Mouse (Mus musculus) E14TG2a.4 (cell line): ENCODE data around the gene Aff1.

Source experiments
- H3K27me3 ChIP-seq: 2 replicates; pipeline ENCODE4 v1.6.1; 2014; ENCODE audit warnings: low read length, control low read depth; ENCODE audit not compliant: insufficient read depth
- H3K36me3 ChIP-seq: 2 replicates; pipeline ENCODE4 v1.6.1; 2014; ENCODE audit warnings: low read length, control low read depth; ENCODE audit not compliant: insufficient read depth
- H3K4me1 ChIP-seq: replicated peaks from 2 replicates; pipeline ENCODE4 v1.6.1; 2014; ENCODE audit warnings: low read depth, low read length, control low read depth
- H3K4me3 ChIP-seq: replicated peaks from 2 replicates; pipeline ENCODE4 v1.5.1; 2014; ENCODE audit warnings: mild to moderate bottlenecking, low read length
- H3K9me3 ChIP-seq: 2 replicates; pipeline ENCODE4 v1.6.1; 2014; ENCODE audit warnings: low read length, control low read depth
- CTCF ChIP-seq: conservative IDR thresholded peaks from 2 replicates; pipeline ENCODE4 v1.5.1; 2014; ENCODE audit warnings: low read length
- NANOG ChIP-seq: IDR thresholded peaks from 2 replicates; pipeline ENCODE4 v1.6.1; 2014; ENCODE audit warnings: borderline replicate concordance, low read length, mixed read lengths
- POU5F1 ChIP-seq: IDR thresholded peaks from 2 replicates; pipeline ENCODE4 v1.6.1; 2014; ENCODE audit warnings: low read length, borderline replicate concordance

The Aff1 gene

DNA sequence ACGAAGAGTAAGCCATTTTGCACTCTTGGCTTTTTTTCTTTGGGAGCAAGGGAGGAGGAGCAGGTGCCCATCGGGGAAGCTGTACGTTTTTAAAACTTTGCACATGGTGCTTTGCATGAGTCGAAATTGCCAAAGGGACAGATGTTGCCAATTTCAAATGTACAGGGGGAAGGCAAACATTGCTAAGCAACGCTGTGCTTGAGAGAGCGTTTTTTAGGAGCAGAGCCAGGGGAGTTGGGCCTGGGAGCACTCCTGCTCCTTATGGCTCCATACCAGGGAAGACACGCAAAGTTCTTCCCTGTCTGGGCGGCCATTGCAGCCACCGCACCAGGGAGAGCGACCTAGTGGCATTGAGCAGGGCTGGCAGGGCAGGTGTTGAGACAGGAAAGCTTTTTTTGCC, 105.6 kb downstream of the Aff1 start:
- no peak overlapping the region for H3K4me3 ChIP-seq
- H3K36me3 ChIP-seq, result peaks cover 79% of the 10 kb centered on the region
- no peak for TF ChIP-seq CTCF
- no peak for TF ChIP-seq POU5F1
- TF ChIP-seq NANOG, result no peak
- H3K9me3 ChIP-seq, result no peaks in the 10 kb centered on the region
- H3K4me1 ChIP-seq, result peaks cover 62% of the 10 kb centered on the region
- no peaks in the 10 kb centered on the region for H3K27me3 ChIP-seq

- no peak for TF ChIP-seq CTCF
- no peak for TF ChIP-seq POU5F1
- TF ChIP-seq NANOG, result no peak
- no peaks in the 10 kb centered on the region for H3K27me3 ChIP-seq
- H3K4me3 ChIP-seq, result no peak overlapping the region
- H3K9me3 ChIP-seq, result no peaks in the 10 kb centered on the region
- peaks cover 72% of the 10 kb centered on the region for H3K4me1 ChIP-seq
- peaks cover 63% of the 10 kb centered on the region for H3K36me3 ChIP-seq
These were observed 107.3 kb downstream of the Aff1 start for GRCm38 (mm10) chr5:103799438-103799837.

DNA sequence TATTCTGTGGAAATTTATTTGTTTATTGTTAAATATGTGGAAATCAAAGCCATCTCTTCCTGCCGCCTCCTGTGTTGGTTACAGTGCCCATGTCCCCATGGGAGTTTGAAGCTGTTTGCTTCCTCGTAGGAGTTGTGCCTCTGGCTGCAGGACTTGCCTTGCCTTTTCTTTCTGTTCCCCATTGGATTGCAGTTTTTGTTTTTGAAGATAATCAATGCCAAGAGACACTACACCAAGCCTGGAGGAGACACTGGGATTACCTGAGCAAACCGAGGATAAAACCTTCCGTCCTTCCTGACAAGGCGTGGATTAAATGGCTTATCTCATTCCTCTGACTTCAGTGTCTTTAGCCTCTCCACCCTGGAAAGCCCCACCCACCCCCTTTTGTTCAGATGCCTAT, 107.8 kb downstream of the Aff1 start:
- H3K27me3 ChIP-seq, result no peaks in the 10 kb centered on the region
- peaks cover 66% of the 10 kb centered on the region for H3K4me1 ChIP-seq
- no peaks in the 10 kb centered on the region for H3K9me3 ChIP-seq
- H3K4me3 ChIP-seq, result no peak overlapping the region
- peaks cover 57% of the 10 kb centered on the region for H3K36me3 ChIP-seq
- TF ChIP-seq CTCF (no peak), POU5F1 (no peak), NANOG (no peak)

- TF ChIP-seq CTCF, result no peak
- no peak for TF ChIP-seq POU5F1
- no peak for TF ChIP-seq NANOG
These were observed 111.2 kb downstream of the Aff1 start for GRCm38 (mm10) chr5:103803386-103803785.

GRCm38 (mm10) chr5:103803927-103804590, 111.9 kb downstream of the Aff1 start:
- TF ChIP-seq POU5F1 (no peak), CTCF (no peak)

More at GRCm38 (mm10) chr5:103803386-103803785, 111.2 kb downstream of the Aff1 start:
- H3K27me3 ChIP-seq, result no peaks in the 10 kb centered on the region
- peaks cover 40% of the 10 kb centered on the region for H3K36me3 ChIP-seq
- H3K4me3 ChIP-seq, result no peak overlapping the region
- no peaks in the 10 kb centered on the region for H3K9me3 ChIP-seq
- H3K4me1 ChIP-seq, result peaks cover 66% of the 10 kb centered on the region

DNA sequence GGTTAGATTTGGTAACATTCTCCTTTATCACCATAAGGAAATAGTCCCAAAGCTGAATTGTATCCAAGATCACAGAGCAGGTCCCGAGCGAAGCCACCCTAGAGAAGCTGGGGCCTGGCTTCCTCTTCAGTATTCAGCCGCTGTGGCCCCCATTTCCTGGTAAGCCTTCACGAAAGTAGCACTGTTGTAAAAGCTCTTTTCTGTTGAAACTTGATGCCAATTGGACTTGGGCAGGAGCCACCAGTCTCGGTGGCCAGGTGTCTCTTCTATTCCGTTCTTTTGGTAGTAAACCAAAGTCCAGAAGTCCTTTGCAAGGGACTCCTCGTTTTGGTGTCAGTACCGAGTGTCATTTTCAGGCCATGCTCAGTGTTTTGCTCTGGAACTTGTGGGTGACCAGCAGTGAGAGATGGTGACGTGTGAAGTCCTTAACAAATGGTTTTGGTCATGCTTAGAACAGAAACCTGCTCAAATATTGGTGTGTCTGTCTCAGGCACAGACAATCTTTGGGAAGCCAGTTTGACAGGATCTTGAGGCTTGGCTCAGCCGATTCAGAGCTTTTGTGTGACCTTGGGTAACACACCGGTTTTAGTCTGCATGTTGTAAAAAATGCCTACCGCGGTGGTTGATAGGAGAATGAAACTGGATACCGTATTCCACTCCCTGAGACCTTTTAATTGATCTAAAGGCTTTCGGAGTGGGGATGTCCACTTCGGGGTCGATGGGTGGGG, 114.8 kb downstream of the Aff1 start:
- no peak overlapping the region for H3K4me3 ChIP-seq
- no peak for TF ChIP-seq NANOG
- no peak for TF ChIP-seq POU5F1
- TF ChIP-seq CTCF, result no peak
- H3K4me1 ChIP-seq, result peaks cover 63% of the 10 kb centered on the region
- H3K27me3 ChIP-seq, result no peaks in the 10 kb centered on the region
- H3K36me3 ChIP-seq, result peaks cover 47% of the 10 kb centered on the region
- H3K9me3 ChIP-seq, result no peaks in the 10 kb centered on the region

More at GRCm38 (mm10) chr5:103803927-103804590, 111.9 kb downstream of the Aff1 start:
- Histone ChIP-seq H3K27me3 (no peaks in the 10 kb centered on the region), H3K4me3 (no peak overlapping the region), H3K4me1 (peaks cover 59% of the 10 kb centered on the region), H3K36me3 (peaks cover 44% of the 10 kb centered on the region), H3K9me3 (no peaks in the 10 kb centered on the region)

DNA sequence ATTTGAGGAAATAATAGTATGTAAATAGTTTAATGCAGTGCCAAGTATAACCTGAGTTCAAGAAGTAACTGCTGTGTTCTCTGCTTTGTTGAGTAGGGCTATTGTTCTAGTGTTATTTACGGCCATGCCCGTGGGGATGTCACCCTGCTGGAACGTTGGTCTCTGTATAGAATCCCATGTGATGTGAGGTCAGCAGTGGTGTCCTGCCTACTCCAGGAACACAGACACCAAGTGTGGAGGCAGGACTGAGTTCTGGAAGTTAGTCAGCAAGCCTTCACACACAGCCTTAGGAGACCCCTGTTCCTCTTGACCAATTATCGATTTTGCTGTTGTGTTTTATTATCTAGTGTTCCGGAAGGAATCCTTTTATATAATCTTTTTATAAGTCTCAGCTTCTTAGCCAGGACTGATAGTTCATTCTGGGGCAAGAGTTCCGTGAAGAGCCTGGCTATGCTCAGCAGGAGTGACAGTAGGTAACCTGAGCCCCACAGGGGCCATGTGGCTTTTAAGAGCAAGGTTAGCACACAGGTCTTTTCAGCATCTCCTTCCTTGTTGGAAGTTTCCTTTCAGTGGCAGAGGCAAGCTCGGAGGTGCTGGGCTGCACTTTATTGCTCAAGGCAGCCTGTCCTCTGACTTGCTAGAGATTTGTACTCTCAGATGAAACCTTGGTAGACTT, 115.6 kb downstream of the Aff1 start:
- Histone ChIP-seq H3K4me1 (peaks cover 64% of the 10 kb centered on the region), H3K36me3 (peaks cover 41% of the 10 kb centered on the region)
- TF ChIP-seq NANOG (no peak), POU5F1 (no peak), CTCF (no peak)

DNA sequence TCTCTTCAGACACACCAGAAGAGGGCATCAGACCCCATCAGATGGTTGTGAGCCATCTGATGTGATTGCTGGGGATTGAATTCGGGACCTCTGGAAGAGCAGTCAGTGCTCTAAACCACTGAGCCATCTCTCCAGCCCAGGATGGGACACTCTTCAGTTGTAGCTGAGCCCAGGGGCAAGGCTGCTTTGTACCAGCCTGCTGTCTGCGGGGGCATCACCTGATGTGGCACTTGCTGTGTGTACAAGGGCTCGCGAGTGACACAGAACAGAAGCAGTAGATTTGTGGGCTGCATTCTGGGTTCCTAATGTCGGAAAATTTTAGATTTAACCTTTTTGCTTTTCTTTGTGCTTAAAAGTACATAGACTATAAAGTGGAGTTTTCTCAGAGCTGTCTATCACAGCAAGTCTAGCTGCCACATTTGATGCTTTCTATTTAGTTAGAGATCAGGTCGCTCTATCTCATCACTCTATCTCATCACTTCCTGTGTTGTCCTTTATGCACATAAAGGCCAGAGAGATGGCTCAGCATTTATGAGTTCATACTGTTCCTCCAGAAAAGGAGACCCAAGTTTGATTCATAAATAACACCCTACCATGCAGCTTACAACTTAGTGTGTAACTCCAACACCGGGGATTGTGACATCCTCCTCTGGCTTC, 117.6 kb downstream of the Aff1 start:
- Histone ChIP-seq H3K36me3 (peaks cover 44% of the 10 kb centered on the region), H3K9me3 (no peaks in the 10 kb centered on the region), H3K4me1 (peaks cover 70% of the 10 kb centered on the region), H3K4me3 (no peak overlapping the region), H3K27me3 (no peaks in the 10 kb centered on the region)
- TF ChIP-seq POU5F1, result no peak
- TF ChIP-seq CTCF, result no peak

More for the DNA sequence above, 115.6 kb downstream of the Aff1 start:
- H3K27me3 ChIP-seq, result no peaks in the 10 kb centered on the region
- H3K4me3 ChIP-seq, result no peak overlapping the region
- H3K9me3 ChIP-seq, result no peaks in the 10 kb centered on the region
